Mouse (Mus musculus) adrenal gland, postnatal 4 days (tissue): ENCODE measurements around the gene Tmem163. TPM values are rescaled to one million over a fixed set of nuclear protein-coding genes. Genes with fewer than 3 reads are reported as not detected.

Experiments
- DNase-seq, 2 experiments: peaks; one replicate each; pipeline ENCODE4 v3.0.0; 2021 to 2022; ENCODE audit warnings: low spot score in 2 of 2, mixed read lengths in 2 of 2
- long read RNA-seq, 2 experiments: library from polyadenylated mRNA; stranded (forward); transcript quantifications; one replicate each; pipeline ENCODE4 v2.0.0; 2021
- total RNA-seq, 2 experiments: library from RNA; stranded (reverse); gene quantifications; 2 replicates each; pipeline ENCODE4 v1.2.3; 2021

The Tmem163 gene
- total RNA-seq = 1 to 10 TPM; 1.0 to 1.1 TPM
- long read RNA-seq, experiment 1, partial matches to known transcripts = 0 of 1 reads
- long read RNA-seq, experiment 1, other reads (novel, unspliced or antisense) = 0 of 1 reads
- long read RNA-seq, experiment 2, partial matches to known transcripts = 0 of 1 reads
- long read RNA-seq, experiment 2, other reads (novel, unspliced or antisense) = 0 of 1 reads

- no peak for DNase-seq
Measured at GRCm38 (mm10) chr1:127679498-127680133, at the start of gene Tmem163. TSS of gene Tmem163 (minus strand) at chr1:127679548.

- DNase-seq = no peak
Measured at GRCm38 (mm10) chr1:127729096-127729495, 49.7 kb upstream of the Tmem163 start, which contains the start of gene Acmsd. TSS of gene Acmsd (plus strand) at chr1:127729413.

GRCm38 (mm10) chr1:127723596-127723995, 44.2 kb upstream of the Tmem163 start:
- DNase-seq = no peak

- DNase-seq = no peak
Measured at GRCm38 (mm10) chr1:127718290-127718689, 38.9 kb upstream of the Tmem163 start.

GRCm38 (mm10) chr1:127716441-127716840, 37.1 kb upstream of the Tmem163 start:
- no peak for DNase-seq

- no peak for DNase-seq
Measured at GRCm38 (mm10) chr1:127706269-127706668, 26.9 kb upstream of the Tmem163 start.

- DNase-seq = no peak
Measured at GRCm38 (mm10) chr1:127702187-127702586, 22.8 kb upstream of the Tmem163 start.

GRCm38 (mm10) chr1:127696533-127696932, 17.2 kb upstream of the Tmem163 start:
- no peak for DNase-seq

- DNase-seq = no peak
Measured at GRCm38 (mm10) chr1:127677661-127678580, 1.4 kb downstream of the Tmem163 start.

GRCm38 (mm10) chr1:127677131-127677631, 2.2 kb downstream of the Tmem163 start:
- DNase-seq = no peak

- no peak for DNase-seq
Measured at GRCm38 (mm10) chr1:127676516-127677099, 2.7 kb downstream of the Tmem163 start.

GRCm38 (mm10) chr1:127676116-127676515, 3.2 kb downstream of the Tmem163 start:
- no peak for DNase-seq

- no peak for DNase-seq
Measured at GRCm38 (mm10) chr1:127675253-127675652, 4.1 kb downstream of the Tmem163 start.

GRCm38 (mm10) chr1:127673221-127674050, 5.9 kb downstream of the Tmem163 start:
- no peak for DNase-seq

- DNase-seq = no peak
Measured at GRCm38 (mm10) chr1:127668161-127668560, 11.2 kb downstream of the Tmem163 start.

- no peak for DNase-seq
Measured at GRCm38 (mm10) chr1:127667110-127667860, 12.1 kb downstream of the Tmem163 start.

GRCm38 (mm10) chr1:127666221-127666620, 13.1 kb downstream of the Tmem163 start:
- no peak for DNase-seq

- no peak for DNase-seq
Measured at GRCm38 (mm10) chr1:127662385-127663068, 16.8 kb downstream of the Tmem163 start.
